Mouse (Mus musculus) heart, adult 2 months (tissue): ENCODE data around the gene Cep162. TPM values are rescaled to one million over a fixed set of nuclear protein-coding genes. Genes with fewer than 3 reads are reported as not detected.

Source experiments
- DNase-seq, 2 experiments: peaks; one replicate each; pipeline ENCODE4 v3.0.0; 2021
- H3K27ac ChIP-seq: fragments of 200-600 bp; 2 replicates; pipeline ENCODE4 v1.8.1; 2022
- H3K27me3 ChIP-seq: fragments of 200-500 bp; 2 replicates; pipeline ENCODE4 v1.6.1; 2012; ENCODE audit warnings: mild to moderate bottlenecking, low read length, inconsistent platforms, mixed read lengths; ENCODE audit not compliant: control insufficient read depth, insufficient read depth
- H3K36me3 ChIP-seq: fragments of 200-500 bp; 2 replicates; pipeline ENCODE4 v1.6.1; 2012; ENCODE audit warnings: low read length, inconsistent platforms; ENCODE audit not compliant: control insufficient read depth, insufficient read depth
- H3K4me1 ChIP-seq: fragments of 200-500 bp; 2 replicates; pipeline ENCODE4 v1.6.1; 2011; ENCODE audit warnings: low read length; ENCODE audit not compliant: control insufficient read depth, insufficient read depth
- H3K4me3 ChIP-seq: fragments of 200-600 bp; 2 replicates; pipeline ENCODE4 v1.8.1; 2022
- H3K79me2 ChIP-seq: fragments of 200-500 bp; replicated peaks from 2 replicates; pipeline ENCODE4 v1.6.1; 2012; ENCODE audit warnings: mild to moderate bottlenecking, inconsistent platforms, low read length, moderate library complexity, mixed read lengths; ENCODE audit not compliant: control insufficient read depth, insufficient read depth
- H3K9ac ChIP-seq: fragments of 200-500 bp; 2 replicates; pipeline ENCODE4 v1.6.1; 2012; ENCODE audit warnings: low read depth, mild to moderate bottlenecking, control low read depth, inconsistent platforms, low read length, mixed read lengths
- CTCF ChIP-seq: fragments of 200-600 bp; IDR thresholded peaks from 2 replicates; pipeline ENCODE4 v1.8.1; 2022; ENCODE audit warnings: antibody characterized with exemption, mild to moderate bottlenecking, moderate library complexity
- EP300 ChIP-seq: fragments of 200-500 bp; IDR thresholded peaks from 2 replicates; pipeline ENCODE4 v1.6.1; 2011; ENCODE audit warnings: low read depth, low read length, control low read depth; ENCODE audit not compliant: insufficient read depth
- POLR2A ChIP-seq: fragments of 200-500 bp; IDR thresholded peaks from 2 replicates; pipeline ENCODE4 v1.6.1; 2011; ENCODE audit warnings: mild to moderate bottlenecking, low read depth, low read length, control low read depth; ENCODE audit not compliant: insufficient read depth
- WGBS: fragments of 180-500 bp; shearing (Covaris S2); methylation state at CpG from one replicate; pipeline ENCODE4 v1.1.7; 2018; 5-methylcytosine and 5-hydroxymethylcytosine counted together
- intact Hi-C: fragments of 180-260 bp; cut with DNase I; formaldehyde crosslinking; loops from one replicate; pipeline ENCODE4 v1.15.1; 2025
- polyA plus RNA-seq: library from polyadenylated mRNA; depleted of rRNA; stranded (reverse); fragments of >200 nt; gene quantifications from 2 replicates; pipeline ENCODE4 v1.2.3, GENCODE M21; 2012; rRNA removed
- total RNA-seq, 2 experiments: library from RNA; stranded (reverse); gene quantifications; 2 replicates each; pipeline ENCODE4 v1.2.3; 2021

Gene Cep162
- total and polyA plus RNA-seq, 3 experiments, result 0.72 to 2.2 (median 2.1) TPM

GRCm38 (mm10) chr9:87143076-87143475 lies 112.3 kb downstream of the Cep162 start:
- no peak overlapping the region for H3K4me3 ChIP-seq
- H3K79me2 ChIP-seq, result no peaks in the 10 kb centered on the region
- peaks cover 8% of the 10 kb centered on the region for H3K27me3 ChIP-seq
- intact Hi-C loops, result no loop called here
- H3K4me1 ChIP-seq, result no peaks in the 10 kb centered on the region
- 80% methylated on average over 3 of the region's 3 CpGs for WGBS
- no peak overlapping the region for H3K27ac ChIP-seq
- TF ChIP-seq EP300 (no peak), POLR2A (no peak), CTCF (no peak)
- no peak for DNase-seq
- no peak overlapping the region for H3K9ac ChIP-seq
- H3K36me3 ChIP-seq, result no peaks in the 10 kb centered on the region

Other genes with a start within 250 kb of the Cep162 start
- not detected for gene Ripply2, start 240.0 kb downstream of the Cep162 start, total RNA-seq
- not detected in 2 replicates for gene Ripply2, start 240.0 kb downstream of the Cep162 start, polyA plus RNA-seq
- 10 to 100 TPM; 27.6 to 31.3 TPM for gene Cyb5r4, start 233.5 kb downstream of the Cep162 start, total RNA-seq
- gene Cyb5r4, start 233.5 kb downstream of the Cep162 start, polyA plus RNA-seq, result 7.9 and 17.5 TPM in 2 replicates
- 1 to 10 TPM; 2.0 to 4.5 TPM for gene Mrap2, start 111.2 kb downstream of the Cep162 start, total RNA-seq
- gene Mrap2, start 111.2 kb downstream of the Cep162 start, polyA plus RNA-seq, result 0.06 and 0.09 TPM in 2 replicates